Mouse (Mus musculus): ENCODE data around the gene Tmem109. TPM values are rescaled to one million over a fixed set of nuclear protein-coding genes. Genes with fewer than 3 reads are reported as not detected.

Tmem109 gene
- total and polyA plus RNA-seq, 3 experiments = 17.9 to 51.5 (median 32.9) TPM

- peak overlapping the region; percentile 12; the same call in 1 of the 2 replicates for H3K9ac ChIP-seq (ENCODE audit: insufficient read depth, low read depth)
- peaks cover 15 to 57% of the 10 kb centered on the region in 2 experiments for H3K4me1 ChIP-seq (ENCODE audit: control insufficient read depth in 1 of 2, insufficient read depth in 2 of 2)
- peak overlapping the region; percentile 33 for H3K27ac ChIP-seq (ENCODE audit: insufficient read depth, low read depth)
- peaks cover 16 to 44% of the 10 kb centered on the region in 2 experiments for H3K36me3 ChIP-seq (replicated peaks in 1 of 2; ENCODE audit: control insufficient read depth in 1 of 2, insufficient read depth in 1 of 2, low read length in 1 of 2)
- dilution Hi-C loops (cut with MboI; ENCODE audit: extremely low pct_ligation_motif_present, extremely low pct_unique_long_range_greater_than_20kb, low sequenced_read_pairs) (no loop called here), in situ Hi-C loops (cut with MboI; ENCODE audit: low pct_ligation_motif_present, low pct_unique_long_range_greater_than_20kb, low sequenced_read_pairs) (loop anchor here (5.0 kb wide), 1 partner anchor 33 kb away; no protein-coding TSS in a partner anchor)
- H3K4me2 ChIP-seq (ENCODE audit: insufficient read depth, low read depth, poor library complexity, severe bottlenecking) = peak overlapping the region; percentile 82
- no peaks in the 10 kb centered on the region for H3K27me3 ChIP-seq (replicated peaks)
- H3K79me2 ChIP-seq (replicated peaks; ENCODE audit: control insufficient read depth, extremely low read depth, insufficient read depth, poor library complexity, severe bottlenecking) = peaks cover 30% of the 10 kb centered on the region
- DNase-seq (ENCODE audit: extremely low read depth) = peak; percentile 64
- TF ChIP-seq MXI1 (IDR thresholded peaks at IDR 0.05; ENCODE audit: low read depth, low read length) = peak; percentile 52; the same call in 1 of the 2 replicates
- TF ChIP-seq RAD21 (IDR thresholded peaks at IDR 0.05; ENCODE audit: low read depth, low read length) = no peak
- no peak for TF ChIP-seq POLR2AphosphoS2 (IDR thresholded peaks at IDR 0.05; ENCODE audit: low read depth, low read length)
- TF ChIP-seq CHD1 (IDR thresholded peaks at IDR 0.05; ENCODE audit: low read depth, low read length) = peak; percentile 70; the same call in 1 of the 2 replicates
- no peak for TF ChIP-seq MAX (IDR thresholded peaks at IDR 0.05; ENCODE audit: low read length)
- TF ChIP-seq MAFK (IDR thresholded peaks at IDR 0.05; ENCODE audit: insufficient replicate concordance, low read length) = no peak
- no peak for TF ChIP-seq TCF12 (IDR thresholded peaks at IDR 0.05; ENCODE audit: low read depth, low read length)
- no peak for TF ChIP-seq ZKSCAN1 (IDR thresholded peaks at IDR 0.05; ENCODE audit: borderline replicate concordance, low read depth, low read length)
- TF ChIP-seq PAX5 (IDR thresholded peaks at IDR 0.05; ENCODE audit: low read length) = no peak
- TF ChIP-seq IRF4 (IDR thresholded peaks at IDR 0.05; ENCODE audit: low read depth, low read length) = no peak
- 0 out of 2 replicates have a peak, but pooled peaks have one; percentile 32 for TF ChIP-seq BHLHE40 (IDR thresholded peaks at IDR 0.05; ENCODE audit: low read depth, low read length)
- peak; percentile 72 for TF ChIP-seq ETS1 (conservative IDR thresholded peaks at IDR 0.05; ENCODE audit: low read depth, low read length)
- no peak for TF ChIP-seq RCOR1 (conservative IDR thresholded peaks at IDR 0.05; ENCODE audit: low read depth, low read length)
- TF ChIP-seq TBP (conservative IDR thresholded peaks at IDR 0.05; ENCODE audit: low read depth, low read length) = 0 out of 2 replicates have a peak, but pooled peaks have one; percentile 14
- peak; percentile 93 for TF ChIP-seq SIN3A (IDR thresholded peaks at IDR 0.05; ENCODE audit: low read length)
- no peaks in the 10 kb centered on the region for H3K9me3 ChIP-seq (replicated peaks; ENCODE audit: low read length)
- peak overlapping the region; percentile 54 to 60 (median 55) for H3K4me3 ChIP-seq (replicated peaks in 1 of 3; ENCODE audit: low read depth in 2 of 3, low read length in 2 of 3, poor library complexity in 1 of 3)
Observed at GRCm38 (mm10) chr19:10844206-10844605, 37.6 kb downstream of the Tmem109 start.

GRCm38 (mm10) chr19:10842914-10843313 lies 38.9 kb downstream of the Tmem109 start:
- H3K4me2 ChIP-seq (ENCODE audit: insufficient read depth, low read depth, poor library complexity, severe bottlenecking) = peak overlapping the region; percentile 71
- H3K4me3 ChIP-seq (replicated peaks in 1 of 3; ENCODE audit: low read depth in 2 of 3, low read length in 2 of 3, poor library complexity in 1 of 3) = peak overlapping the region; percentile 75 to 85 (median 77)
- DNase-seq (ENCODE audit: extremely low read depth) = no peak
- H3K79me2 ChIP-seq (replicated peaks; ENCODE audit: control insufficient read depth, extremely low read depth, insufficient read depth, poor library complexity, severe bottlenecking) = peaks cover 28% of the 10 kb centered on the region
- peaks cover 7 to 31% of the 10 kb centered on the region in 2 experiments for H3K36me3 ChIP-seq (replicated peaks in 1 of 2; ENCODE audit: control insufficient read depth in 1 of 2, insufficient read depth in 1 of 2, low read length in 1 of 2)
- no peaks in the 10 kb centered on the region for H3K27me3 ChIP-seq (replicated peaks)
- peaks cover 17 to 56% of the 10 kb centered on the region in 2 experiments for H3K4me1 ChIP-seq (ENCODE audit: control insufficient read depth in 1 of 2, insufficient read depth in 2 of 2)
- H3K27ac ChIP-seq (ENCODE audit: insufficient read depth, low read depth) = peak overlapping the region; percentile 97
- in situ Hi-C loops (cut with MboI; ENCODE audit: low pct_ligation_motif_present, low pct_unique_long_range_greater_than_20kb, low sequenced_read_pairs) (loop anchor here (5.0 kb wide), 1 partner anchor 34 kb away; no protein-coding TSS in a partner anchor), dilution Hi-C loops (cut with MboI; ENCODE audit: extremely low pct_ligation_motif_present, extremely low pct_unique_long_range_greater_than_20kb, low sequenced_read_pairs) (no loop called here)
- H3K9me3 ChIP-seq (replicated peaks; ENCODE audit: low read length) = no peaks in the 10 kb centered on the region
- no peak for TF ChIP-seq ZNF384 (IDR thresholded peaks at IDR 0.05; ENCODE audit: low read depth, low read length)
- peak; percentile 84 for TF ChIP-seq MYC (IDR thresholded peaks at IDR 0.05; ENCODE audit: low read depth, low read length)
- TF ChIP-seq TBP (conservative IDR thresholded peaks at IDR 0.05; ENCODE audit: low read depth, low read length) = peak; percentile 39; the same call in 1 of the 2 replicates
- TF ChIP-seq UBTF (IDR thresholded peaks at IDR 0.05; ENCODE audit: low read depth, low read length) = peak; percentile 83
- TF ChIP-seq NELFE (IDR thresholded peaks at IDR 0.05; ENCODE audit: low read depth, low read length) = 0 out of 2 replicates have a peak, but pooled peaks have one; percentile 6
- TF ChIP-seq MAX (IDR thresholded peaks at IDR 0.05; ENCODE audit: low read length) = peak; percentile 63; the same call in 1 of the 2 replicates
- no peak for TF ChIP-seq CTCF (conservative IDR thresholded peaks at IDR 0.05 in 1 of 2, IDR thresholded peaks at IDR 0.05 in 1 of 2; ENCODE audit: low read depth in 2 of 2, low read length in 2 of 2)
- 0 out of 2 replicates have a peak, but pooled peaks have one; percentile 8 for TF ChIP-seq POLR2A (IDR thresholded peaks at IDR 0.05; ENCODE audit: low read depth, low read length)
- no peak for TF ChIP-seq KAT2A (IDR thresholded peaks at IDR 0.05; ENCODE audit: insufficient replicate concordance, low read length)
- H3K9ac ChIP-seq (ENCODE audit: insufficient read depth, low read depth) = peak overlapping the region; percentile 74
